Mouse (Mus musculus) yolk sac, embryonic 10.5 days (tissue): ENCODE data around the gene Flrt3.

Source experiments
- DNase-seq: peaks from one replicate; pipeline ENCODE4 v3.0.0-alpha.2; 2017; ENCODE audit warnings: low spot score

Flrt3 gene

DNA sequence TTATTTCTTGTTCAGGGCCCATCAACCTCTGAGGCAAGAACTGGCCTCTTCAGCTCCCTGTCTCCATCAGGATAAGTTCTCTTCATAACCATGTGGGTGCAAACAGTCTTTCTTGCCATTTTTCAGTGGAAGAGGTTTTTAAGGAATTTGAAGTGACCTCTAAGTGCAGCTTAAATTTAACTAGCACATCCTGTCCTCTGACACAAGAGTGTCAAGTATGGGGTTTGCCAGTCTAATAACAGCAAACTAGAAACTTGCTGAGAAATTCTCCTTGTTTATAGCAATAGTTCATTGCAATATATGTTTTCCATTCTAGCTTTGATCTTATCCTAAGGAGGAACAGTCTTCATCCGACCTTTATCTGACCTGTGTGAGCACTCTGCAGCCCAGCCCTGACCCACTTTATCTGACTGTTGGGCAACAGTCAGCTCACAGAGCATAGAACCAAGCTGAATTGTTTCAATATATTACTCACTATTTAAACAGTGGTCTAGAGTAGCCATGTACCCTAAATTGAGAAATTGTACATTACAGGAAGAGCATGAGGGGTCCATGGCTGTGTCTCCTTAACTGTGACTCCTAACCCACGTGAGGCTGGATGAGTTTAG, 49.4 kb downstream of the Flrt3 start:
- no peak for DNase-seq

DNA sequence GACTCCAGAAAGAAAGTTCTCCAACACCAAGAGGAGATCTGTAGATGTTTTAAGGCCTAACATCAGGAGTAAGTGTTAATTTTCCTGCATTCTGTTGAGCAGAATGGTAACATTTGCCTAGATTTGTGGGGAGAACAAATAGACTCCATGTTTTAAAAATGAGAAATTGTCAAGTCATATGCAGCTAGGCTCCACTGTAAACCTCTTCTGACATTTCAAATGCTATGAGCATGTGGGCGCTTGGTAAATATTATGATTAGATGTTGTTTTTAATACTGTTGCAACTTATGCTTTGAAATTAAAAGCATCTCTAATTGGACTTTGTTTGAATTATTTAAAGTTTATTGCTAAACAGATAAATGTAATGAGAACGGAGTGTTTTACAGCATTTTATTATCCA, 55.8 kb downstream of the Flrt3 start:
- no peak for DNase-seq
